Mouse (Mus musculus): Measurements from ENCODE around the gene Olfr1283. TPM values are rescaled to one million over a fixed set of nuclear protein-coding genes. Genes with fewer than 3 reads are reported as not detected.
"Not testable (repeated sequence)": the region's sequence is repeated elsewhere in the genome, so short reads cannot be mapped to it uniquely, and the experiment has no call there.

Olfr1283 gene
- polyA plus RNA-seq (2016; fragmentation: Nextera tagmentation; extraction: Ambion mirVana): not detected in 2 replicates

GRCm38 (mm10) chr2:111366490-111366889 is at the start of gene Olfr1283:
Gene Olfr1283 (plus strand): TSS chr2:111366790.
- Histone ChIP-seq H3K36me3 (replicated peaks) (no peaks in the 10 kb centered on the region), H3K27ac (no peak within 1 kb of the TSS), H3K4me1 (no peaks in the 10 kb centered on the region), H3K27me3 (ENCODE audit: poor library complexity, severe bottlenecking) (no peaks in the 10 kb centered on the region), H3K9me3 (no peaks in the 10 kb centered on the region), H3K4me3 (no peak within 1 kb of the TSS)
- DNase-seq (ENCODE audit: extremely low spot score, low spot score): no peak
- 80% methylated on average over 2 of the region's 2 CpGs for WGBS

GRCm38 (mm10) chr2:111326220-111326619 is 40.4 kb upstream of the Olfr1283 start, which contains the start of gene Olfr1281:
Gene Olfr1281 (plus strand): TSS chr2:111326520.
- no peaks in the 10 kb centered on the region for H3K36me3 ChIP-seq (replicated peaks)
- no peaks in the 10 kb centered on the region for H3K9me3 ChIP-seq
- DNase-seq (ENCODE audit: extremely low spot score, low spot score): no peak
- H3K27ac ChIP-seq: no peak within 1 kb of the TSS
- no peak within 1 kb of the TSS for H3K4me3 ChIP-seq
- no peaks in the 10 kb centered on the region for H3K4me1 ChIP-seq
- 76% methylated on average over 2 of the region's 2 CpGs for WGBS
- no peaks in the 10 kb centered on the region for H3K27me3 ChIP-seq (ENCODE audit: poor library complexity, severe bottlenecking)

- H3K27me3 ChIP-seq (ENCODE audit: poor library complexity, severe bottlenecking); H3K4me3 ChIP-seq; H3K36me3 ChIP-seq (replicated peaks); H3K9me3 ChIP-seq; DNase-seq (ENCODE audit: extremely low spot score, low spot score); H3K27ac ChIP-seq; H3K4me1 ChIP-seq: not testable (repeated sequence)
- 92% methylated on average over 5 of the region's 5 CpGs for WGBS
Measured at GRCm38 (mm10) chr2:111333721-111334120, 32.9 kb upstream of the Olfr1283 start.

- Histone ChIP-seq H3K27ac (no peak within 1 kb of the TSS), H3K36me3 (replicated peaks) (no peaks in the 10 kb centered on the region), H3K9me3 (no peaks in the 10 kb centered on the region; the same call in 1 of the 2 replicates), H3K4me1 (no peaks in the 10 kb centered on the region), H3K27me3 (ENCODE audit: poor library complexity, severe bottlenecking) (no peaks in the 10 kb centered on the region), H3K4me3 (no peak within 1 kb of the TSS)
- DNase-seq (ENCODE audit: extremely low spot score, low spot score): no peak
- WGBS: 80% methylated on average over 2 of the region's 2 CpGs
Measured at GRCm38 (mm10) chr2:111335976-111336375, 30.6 kb upstream of the Olfr1283 start, which contains the start of gene Olfr1282. Gene Olfr1282 (minus strand): TSS chr2:111336076.

GRCm38 (mm10) chr2:111375222-111375621 is 8.6 kb downstream of the Olfr1283 start, which contains the start of gene Olfr1284:
Gene Olfr1284 (plus strand): TSS chr2:111375522.
- Histone ChIP-seq H3K4me1 (no peaks in the 10 kb centered on the region), H3K27ac (no peak within 1 kb of the TSS), H3K4me3 (no peak within 1 kb of the TSS), H3K9me3 (no peaks in the 10 kb centered on the region), H3K27me3 (ENCODE audit: poor library complexity, severe bottlenecking) (no peaks in the 10 kb centered on the region), H3K36me3 (replicated peaks) (no peaks in the 10 kb centered on the region)
- no peak for DNase-seq (ENCODE audit: extremely low spot score, low spot score)
- 93% methylated on average over 1 of the region's 1 CpGs for WGBS

Other genes with a start within 250 kb of the Olfr1283 start
- not detected in 2 replicates for gene Gm15130, start 213.9 kb upstream of the Olfr1283 start, polyA plus RNA-seq (2016; fragmentation: Nextera tagmentation; extraction: Ambion mirVana)
- gene 4930430A15Rik, start 137.2 kb upstream of the Olfr1283 start, polyA plus RNA-seq (2016; fragmentation: Nextera tagmentation; extraction: Ambion mirVana): not detected in 2 replicates
- gene Olfr1275, start 131.5 kb upstream of the Olfr1283 start, polyA plus RNA-seq (2016; fragmentation: Nextera tagmentation; extraction: Ambion mirVana): not detected in 2 replicates
- gene Olfr1276, start 112.3 kb upstream of the Olfr1283 start, polyA plus RNA-seq (2016; fragmentation: Nextera tagmentation; extraction: Ambion mirVana): not detected in 2 replicates
- gene Olfr1277, start 92.7 kb upstream of the Olfr1283 start, polyA plus RNA-seq (2016; fragmentation: Nextera tagmentation; extraction: Ambion mirVana): not detected in 2 replicates
- not detected in 2 replicates for gene Olfr1278, start 76.7 kb upstream of the Olfr1283 start, polyA plus RNA-seq (2016; fragmentation: Nextera tagmentation; extraction: Ambion mirVana)
- 0.04 TPM in 1 of 2 replicates, not detected in the other for gene Olfr1279, start 66.2 kb upstream of the Olfr1283 start, polyA plus RNA-seq (2016; fragmentation: Nextera tagmentation; extraction: Ambion mirVana)
- not detected in 2 replicates for gene Olfr1280, start 52.8 kb upstream of the Olfr1283 start, polyA plus RNA-seq (2016; fragmentation: Nextera tagmentation; extraction: Ambion mirVana)
- not detected in 2 replicates for gene Olfr1281, start 40.3 kb upstream of the Olfr1283 start, polyA plus RNA-seq (2016; fragmentation: Nextera tagmentation; extraction: Ambion mirVana)
- not detected in 2 replicates for gene Olfr1282, start 30.7 kb upstream of the Olfr1283 start, polyA plus RNA-seq (2016; fragmentation: Nextera tagmentation; extraction: Ambion mirVana)
- gene Olfr1284, start 8.7 kb downstream of the Olfr1283 start, polyA plus RNA-seq (2016; fragmentation: Nextera tagmentation; extraction: Ambion mirVana): not detected in 2 replicates
- gene Olfr1286, start 56.3 kb downstream of the Olfr1283 start, polyA plus RNA-seq (2016; fragmentation: Nextera tagmentation; extraction: Ambion mirVana): not detected in 2 replicates
- not detected in 2 replicates for gene Olfr1287, start 82.4 kb downstream of the Olfr1283 start, polyA plus RNA-seq (2016; fragmentation: Nextera tagmentation; extraction: Ambion mirVana)
- gene Olfr1288, start 107.3 kb downstream of the Olfr1283 start, polyA plus RNA-seq (2016; fragmentation: Nextera tagmentation; extraction: Ambion mirVana): not detected in 2 replicates
- not detected in 2 replicates for gene Olfr1289, start 114.0 kb downstream of the Olfr1283 start, polyA plus RNA-seq (2016; fragmentation: Nextera tagmentation; extraction: Ambion mirVana)
- gene Olfr1290, start 127.0 kb downstream of the Olfr1283 start, polyA plus RNA-seq (2016; fragmentation: Nextera tagmentation; extraction: Ambion mirVana): not detected in 2 replicates
- not detected in 2 replicates for gene Olfr1291-ps1, start 130.4 kb downstream of the Olfr1283 start, polyA plus RNA-seq (2016; fragmentation: Nextera tagmentation; extraction: Ambion mirVana)
- gene Olfr1293-ps, start 158.4 kb downstream of the Olfr1283 start, polyA plus RNA-seq (2016; fragmentation: Nextera tagmentation; extraction: Ambion mirVana): not detected in 2 replicates
- not detected in 2 replicates for gene Olfr1294, start 173.5 kb downstream of the Olfr1283 start, polyA plus RNA-seq (2016; fragmentation: Nextera tagmentation; extraction: Ambion mirVana)
- not detected in 2 replicates for gene Olfr1295, start 202.9 kb downstream of the Olfr1283 start, polyA plus RNA-seq (2016; fragmentation: Nextera tagmentation; extraction: Ambion mirVana)

Data from forebrain, embryonic 10.5 days (tissue).